Mouse (Mus musculus): ENCODE data around the gene Mark2. TPM values are rescaled to one million over a fixed set of nuclear protein-coding genes. Genes with fewer than 3 reads are reported as not detected.

The Mark2 gene
- polyA plus RNA-seq, 3 experiments from 2014 or later = 50.5 to 69.5 (median 57.4) TPM

- no peak for ATAC-seq
Measured at GRCm38 (mm10) chr19:7321391-7321790, 20.3 kb downstream of the Mark2 start.

DNA sequence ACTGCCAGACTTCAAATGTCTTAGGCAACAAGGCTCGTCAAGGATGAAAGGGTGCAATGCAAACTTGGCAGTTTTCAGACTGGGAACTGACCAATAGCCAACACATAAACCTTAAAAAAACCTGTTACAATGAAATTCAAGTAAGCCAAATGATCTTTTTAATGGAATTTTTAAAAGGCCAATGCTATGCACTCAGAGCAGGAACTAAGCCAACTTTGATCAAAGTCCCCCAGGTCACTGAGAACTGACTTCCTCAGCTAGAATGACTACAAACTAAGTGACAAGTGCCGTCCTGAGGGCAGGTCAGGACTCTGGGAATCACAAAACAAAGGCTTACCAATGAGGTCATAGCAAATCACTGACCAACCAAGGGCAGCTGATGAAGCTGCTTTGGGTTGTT, 21.5 kb downstream of the Mark2 start:
- ATAC-seq = no peak

GRCm38 (mm10) chr19:7317716-7318115, 23.9 kb downstream of the Mark2 start:
- ATAC-seq = no peak

DNA sequence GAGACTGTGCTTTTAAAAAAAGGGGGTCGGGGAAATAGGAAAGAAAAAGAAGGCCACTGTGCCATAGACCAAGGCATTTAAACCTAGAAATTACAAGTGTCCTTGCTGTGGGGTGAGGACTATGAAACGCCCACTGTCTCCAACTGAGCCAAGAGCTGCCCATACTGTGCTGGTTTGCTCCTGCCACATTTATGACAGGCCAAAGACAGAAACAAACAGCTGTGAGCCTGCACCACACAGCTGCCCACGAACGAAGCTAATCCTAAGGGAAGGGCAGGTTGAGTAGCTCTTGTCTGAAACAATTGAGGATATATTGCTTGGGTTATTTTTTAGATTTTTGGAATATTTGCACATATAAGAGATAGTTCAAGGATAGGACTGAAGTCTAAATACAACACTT, 24.8 kb downstream of the Mark2 start:
- ATAC-seq = no peak

DNA sequence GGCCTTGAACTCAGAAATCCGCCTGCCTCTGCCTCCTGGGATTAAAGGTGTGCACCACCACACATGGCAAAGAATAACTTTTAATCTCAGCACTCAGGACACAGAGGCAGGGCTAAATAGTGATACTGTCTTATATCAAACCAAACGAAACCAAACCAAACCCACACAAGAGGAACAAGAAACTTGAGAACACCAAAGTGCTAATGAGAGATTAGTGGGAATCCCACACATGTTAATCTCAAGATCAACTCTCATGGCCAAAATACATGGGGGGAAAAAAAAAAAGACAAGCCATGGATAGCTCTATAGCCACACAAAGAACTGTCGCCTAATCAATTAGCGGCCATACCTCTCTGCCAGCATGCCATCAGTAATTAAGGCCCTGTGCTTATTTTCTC, 26.1 kb downstream of the Mark2 start:
- no peak for ATAC-seq

- no peak for ATAC-seq
Measured at GRCm38 (mm10) chr19:7314976-7315586, 26.6 kb downstream of the Mark2 start.

DNA sequence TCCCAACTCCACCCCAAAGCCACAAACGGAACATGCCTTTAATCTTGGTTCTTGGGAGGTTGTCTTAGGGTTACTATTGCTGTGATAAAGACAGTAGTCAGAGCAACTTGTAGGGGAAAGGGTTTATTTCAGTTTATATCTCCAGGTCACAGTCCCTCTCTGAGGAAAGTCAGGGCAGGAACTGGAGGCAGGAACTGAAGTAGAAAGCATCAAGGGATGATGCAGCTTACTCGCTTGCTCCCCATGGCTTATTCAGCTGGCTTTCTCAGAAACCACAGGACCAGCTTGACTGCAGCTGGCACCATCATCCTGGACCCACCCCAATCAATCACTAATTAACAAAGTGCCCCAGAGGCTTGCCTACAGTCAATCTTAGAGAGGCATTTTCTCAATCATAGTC, 28.0 kb downstream of the Mark2 start:
- ATAC-seq = no peak

GRCm38 (mm10) chr19:7311306-7311705, 30.4 kb downstream of the Mark2 start:
- no peak for ATAC-seq

DNA sequence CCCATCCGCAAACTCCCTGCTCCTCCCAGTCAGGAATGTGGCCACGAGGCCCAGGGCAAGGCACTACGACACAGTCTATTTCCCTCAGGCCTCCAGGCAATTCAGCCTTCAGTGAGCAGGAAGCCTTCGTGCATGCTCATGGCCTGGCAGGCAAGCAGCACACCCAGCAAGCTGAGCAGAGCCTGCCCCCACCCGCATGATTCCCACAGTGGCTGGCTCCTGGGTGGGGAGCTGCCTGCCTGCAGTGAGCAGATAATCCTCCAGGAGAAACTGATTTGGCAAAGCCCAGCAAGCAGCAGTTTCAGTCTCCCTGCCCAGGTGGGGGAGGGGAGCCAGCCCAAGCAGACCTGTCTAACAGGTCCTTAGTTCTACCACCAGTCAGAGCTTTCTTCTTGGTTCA, 31.0 kb downstream of the Mark2 start:
- no peak for ATAC-seq

DNA sequence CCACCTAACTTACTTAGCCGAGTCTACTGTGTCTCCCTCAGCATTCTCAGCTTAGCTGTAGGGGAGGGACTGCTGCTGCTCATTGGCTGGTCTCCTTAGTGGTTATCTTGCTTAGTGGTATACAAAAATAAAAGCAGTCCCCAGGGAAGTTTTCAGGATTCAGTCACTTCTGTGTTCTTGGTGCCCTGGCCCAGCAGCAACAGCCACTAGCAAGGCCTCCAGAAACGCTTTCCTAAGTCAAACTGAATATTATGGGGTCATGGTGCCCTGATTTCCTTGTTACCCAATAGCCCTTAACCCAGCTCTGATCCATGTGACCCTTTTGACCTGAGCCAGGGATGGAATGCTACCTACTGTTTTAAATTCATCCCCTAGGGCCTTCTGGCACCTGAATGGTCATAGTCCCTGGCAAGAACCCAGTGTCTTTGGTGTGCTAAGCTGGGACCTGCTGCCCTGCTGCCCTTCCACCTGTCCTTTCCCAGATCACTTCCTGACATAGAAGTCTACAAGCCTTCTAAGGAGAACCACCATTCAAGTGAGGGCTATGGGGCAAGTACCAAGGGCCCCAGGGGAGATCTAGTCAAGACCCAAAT, 31.8 kb downstream of the Mark2 start:
- no peak for ATAC-seq

- no peak for ATAC-seq
Measured at GRCm38 (mm10) chr19:7307995-7308770, 33.5 kb downstream of the Mark2 start.

GRCm38 (mm10) chr19:7306968-7307367, 34.7 kb downstream of the Mark2 start:
- ATAC-seq = no peak

- ATAC-seq = no peak
Measured at GRCm38 (mm10) chr19:7305380-7306310, 36.0 kb downstream of the Mark2 start.

DNA sequence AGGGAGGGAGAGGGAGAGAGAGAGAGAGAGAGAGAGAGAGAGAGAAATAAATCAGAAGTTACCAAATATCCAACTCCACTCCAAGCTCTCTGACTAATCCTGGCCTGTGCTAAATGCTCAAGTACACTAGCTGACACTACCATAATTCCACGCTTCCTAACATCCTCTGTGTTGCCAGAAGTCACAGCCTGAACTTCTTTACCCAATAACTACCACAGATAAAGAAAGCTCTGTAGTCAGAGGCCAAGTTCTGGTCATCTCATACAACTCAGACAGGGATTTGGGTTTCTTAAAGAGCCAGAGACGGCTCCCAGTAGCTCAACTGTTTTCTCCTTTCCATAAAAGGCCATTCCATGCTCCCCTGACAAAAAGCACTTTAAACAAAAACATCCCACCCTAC, 36.9 kb downstream of the Mark2 start:
- no peak for ATAC-seq

GRCm38 (mm10) chr19:7303796-7304195, 37.9 kb downstream of the Mark2 start:
- ATAC-seq = no peak

DNA sequence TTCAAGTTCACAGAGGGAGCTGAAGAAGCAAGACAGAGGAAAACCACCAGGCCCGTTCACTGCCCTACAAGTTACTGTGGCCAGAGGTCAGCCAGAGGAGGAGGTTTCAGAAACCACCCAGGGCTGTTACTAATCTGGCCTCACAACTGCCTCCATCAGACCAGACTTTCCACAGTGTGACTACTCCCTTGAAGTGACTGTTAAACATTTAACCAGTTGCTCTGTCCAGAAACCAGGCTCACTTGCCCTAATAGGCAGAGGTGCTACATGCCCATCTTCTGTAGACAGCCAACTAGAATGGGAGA, 39.2 kb downstream of the Mark2 start:
- ATAC-seq = no peak

- ATAC-seq = no peak
Measured at GRCm38 (mm10) chr19:7301647-7302492, 39.8 kb downstream of the Mark2 start.

DNA sequence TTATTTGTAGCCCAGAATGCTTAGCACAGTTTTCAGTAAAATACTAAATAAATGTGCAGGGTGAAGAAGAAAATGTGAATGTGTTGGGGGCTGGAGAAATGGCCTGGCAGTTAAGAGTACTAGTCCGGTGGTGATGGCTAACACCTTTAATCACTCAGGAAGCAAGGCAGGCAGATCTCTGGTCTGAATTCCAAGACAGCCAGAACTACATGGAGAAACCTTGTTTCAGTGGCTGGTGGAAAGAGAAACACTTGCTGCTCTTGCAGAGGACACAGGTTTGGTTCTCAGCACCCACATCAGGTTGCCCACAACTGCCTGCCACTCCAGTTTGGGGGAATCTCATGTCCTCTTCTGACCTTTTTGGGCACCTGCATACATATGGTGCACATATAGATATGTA, 41.6 kb downstream of the Mark2 start:
- ATAC-seq = no peak

GRCm38 (mm10) chr19:7299052-7299451, 42.6 kb downstream of the Mark2 start:
- ATAC-seq = no peak

- ATAC-seq = no peak
Measured at GRCm38 (mm10) chr19:7295959-7296358, 45.7 kb downstream of the Mark2 start.

- peak; percentile 88 for ATAC-seq
Measured at GRCm38 (mm10) chr19:7295071-7295658, 46.5 kb downstream of the Mark2 start.

Data from inflammation-experienced regulatory T-cells, adult 6 months (primary cell).